Mouse (Mus musculus): ENCODE measurements around the gene Spry2.

GRCm38 (mm10) chr14:105859368-105859767, 37.3 kb downstream of the Spry2 start:
- TF ChIP-seq TAL1 (IDR thresholded peaks at IDR 0.05; ENCODE audit: low read length), result no peak
- TF ChIP-seq GATA1 (IDR thresholded peaks at IDR 0.05; ENCODE audit: low read length), result no peak

Data from erythroblast, embryonic 14.5 days (primary cell).